ENCODE assay signal across 8 mouse cellular contexts in the genomic region with DNA sequence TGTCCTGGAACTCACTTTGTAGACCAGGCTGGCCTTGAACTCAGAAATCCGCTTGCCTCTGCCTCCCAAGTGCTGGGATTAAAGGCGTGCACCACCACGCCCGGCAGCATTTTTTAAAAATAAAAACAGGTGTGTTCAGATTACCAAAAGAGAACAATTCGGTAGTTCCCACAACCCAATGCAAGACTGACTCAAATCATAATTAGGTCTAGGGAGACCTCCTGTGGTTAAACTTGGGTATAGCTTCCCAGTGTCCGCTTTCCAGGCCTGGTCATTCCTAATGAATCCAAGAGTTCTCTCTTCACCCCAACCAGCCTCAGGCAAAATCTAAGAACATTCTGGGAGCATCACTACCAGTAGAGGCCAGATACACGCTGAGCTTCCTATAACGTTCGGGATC. TPM values are rescaled to one million over a fixed set of nuclear protein-coding genes. Genes with fewer than 3 reads are reported as not detected.
DNase-seq lines count a peak whose midpoint lies in the region; ATAC-seq lines count a peak whose summit lies in the region.

No protein-coding gene starts in this region.

- H3K4me2 ChIP-seq in hindbrain, embryonic 13.5 days = no peak overlapping the region
- H3K4me2 ChIP-seq in hindbrain, embryonic 11.5 days (replicated peaks; ENCODE audit: low read depth, low read length) = no peak overlapping the region
- no peak overlapping the region for H3K4me2 ChIP-seq in midbrain, embryonic 11.5 days

- H3K9me3 ChIP-seq in hindbrain, embryonic 10.5 days = no peaks in the 10 kb centered on the region
- H3K9me3 ChIP-seq in hindbrain, embryonic 13.5 days = no peaks in the 10 kb centered on the region
- no peaks in the 10 kb centered on the region for H3K9me3 ChIP-seq in hindbrain, embryonic 11.5 days (ENCODE audit: control insufficient read depth, low read length)
- no peaks in the 10 kb centered on the region for H3K9me3 ChIP-seq in midbrain, embryonic 11.5 days (ENCODE audit: control insufficient read depth, low read length)

- peak; percentile 47 for DNase-seq in hindbrain, embryonic 10.5 days (ENCODE audit: low spot score)
- DNase-seq in ZHBTc4 (ENCODE audit: low read depth, low spot score) = peak; percentile 89
- peak; percentile 72 for DNase-seq in embryo, embryonic 9.5 days (ENCODE audit: extremely low spot score)
- peak; percentile 80 for DNase-seq in hindbrain, embryonic 11.5 days (ENCODE audit: low spot score)
- DNase-seq in layer of hippocampus, adult 9-11 months = peak; percentile 66
- peak; percentile 93 for DNase-seq in midbrain, embryonic 11.5 days (ENCODE audit: low spot score, missing footprints)
- DNase-seq in thymus, postnatal 0 days (ENCODE audit: low spot score) = peak; percentile 56

- H3K36me3 ChIP-seq in hindbrain, embryonic 10.5 days = no peaks in the 10 kb centered on the region
- no peaks in the 10 kb centered on the region for H3K36me3 ChIP-seq in hindbrain, embryonic 13.5 days
- H3K36me3 ChIP-seq in hindbrain, embryonic 11.5 days (ENCODE audit: control insufficient read depth, insufficient read depth, low read length) = no peaks in the 10 kb centered on the region
- no peaks in the 10 kb centered on the region for H3K36me3 ChIP-seq in midbrain, embryonic 11.5 days (ENCODE audit: control insufficient read depth, insufficient read depth, low read length)

- no peak overlapping the region for H3K4me3 ChIP-seq in hindbrain, embryonic 10.5 days
- H3K4me3 ChIP-seq in hindbrain, embryonic 13.5 days = no peak overlapping the region
- no peak overlapping the region for H3K4me3 ChIP-seq in hindbrain, embryonic 11.5 days (ENCODE audit: low read depth, low read length)
- no peak overlapping the region for H3K4me3 ChIP-seq in midbrain, embryonic 11.5 days (ENCODE audit: low read depth, low read length)

- peaks cover 7% of the 10 kb centered on the region for H3K4me1 ChIP-seq in hindbrain, embryonic 10.5 days (replicated peaks)
- no peaks in the 10 kb centered on the region for H3K4me1 ChIP-seq in hindbrain, embryonic 13.5 days (replicated peaks)
- H3K4me1 ChIP-seq in hindbrain, embryonic 11.5 days (replicated peaks; ENCODE audit: control insufficient read depth, insufficient read depth, low read length) = no peaks in the 10 kb centered on the region
- no peaks in the 10 kb centered on the region; the same call in 1 of the 2 replicates for H3K4me1 ChIP-seq in midbrain, embryonic 11.5 days (ENCODE audit: control insufficient read depth, insufficient read depth, low read length)

- 30% methylated on average over 9 of the region's 9 CpGs for WGBS in hindbrain, embryonic 10.5 days
- WGBS in hindbrain, embryonic 13.5 days = 22% methylated on average over 9 of the region's 9 CpGs
- 26% methylated on average over 9 of the region's 9 CpGs for WGBS in hindbrain, embryonic 11.5 days
- 23% methylated on average over 9 of the region's 9 CpGs for WGBS in midbrain, embryonic 11.5 days

- no peak overlapping the region for H3K27ac ChIP-seq in hindbrain, embryonic 10.5 days
- no peak overlapping the region for H3K27ac ChIP-seq in hindbrain, embryonic 13.5 days
- H3K27ac ChIP-seq in hindbrain, embryonic 11.5 days (ENCODE audit: low read depth, low read length) = no peak overlapping the region
- H3K27ac ChIP-seq in midbrain, embryonic 11.5 days (ENCODE audit: low read depth, low read length) = no peak overlapping the region

- H3K9ac ChIP-seq in hindbrain, embryonic 13.5 days = no peak overlapping the region
- no peak overlapping the region for H3K9ac ChIP-seq in hindbrain, embryonic 11.5 days (ENCODE audit: low read depth, low read length)
- no peak overlapping the region for H3K9ac ChIP-seq in midbrain, embryonic 11.5 days (ENCODE audit: low read length)

- ATAC-seq in hindbrain, embryonic 13.5 days (ENCODE audit: low FRiP score) = no peak
- ATAC-seq in hindbrain, embryonic 11.5 days (ENCODE audit: low FRiP score) = no peak
- ATAC-seq in midbrain, embryonic 11.5 days (ENCODE audit: low FRiP score) = 0 out of 2 replicates have a peak, but pooled peaks have one; percentile 33

- no peaks in the 10 kb centered on the region for H3K27me3 ChIP-seq in hindbrain, embryonic 10.5 days (ENCODE audit: insufficient read depth, poor library complexity, severe bottlenecking)
- no peaks in the 10 kb centered on the region for H3K27me3 ChIP-seq in hindbrain, embryonic 13.5 days
- no peaks in the 10 kb centered on the region for H3K27me3 ChIP-seq in hindbrain, embryonic 11.5 days (ENCODE audit: control insufficient read depth, insufficient read depth, low read length)
- H3K27me3 ChIP-seq in midbrain, embryonic 11.5 days (ENCODE audit: control insufficient read depth, insufficient read depth, low read length) = no peaks in the 10 kb centered on the region

RNA-seq across cellular contexts. Expression of gene Ypel2, which starts 17.0 kb away (rescaled TPM):
- polyA plus RNA-seq in hindbrain, embryonic 10.5 days (2016; fragmentation: Nextera tagmentation; extraction: Ambion mirVana) = 4.2 and 4.3 TPM in 2 replicates
- 4.7 and 5.0 TPM in 2 replicates for polyA plus RNA-seq in hindbrain, embryonic 13.5 days (2015; fragmentation: Nextera tagmentation; extraction: Ambion mirVana)
- 6.8 and 7.3 TPM in 2 replicates for polyA plus RNA-seq in hindbrain, embryonic 11.5 days (2014; fragmentation: Nextera tagmentation; extraction: Ambion mirVana)
- 5.4 and 6.1 TPM in 2 replicates for polyA plus RNA-seq in midbrain, embryonic 11.5 days (2014; fragmentation: Nextera tagmentation; extraction: Ambion mirVana)
- 9.5 and 9.6 TPM in 2 replicates for polyA plus RNA-seq in thymus, postnatal 0 days (2015; fragmentation: Nextera tagmentation; extraction: Ambion mirVana)
